Mouse (Mus musculus): ENCODE measurements around the gene Mfap1b.
"Not testable (repeated sequence)": the region's sequence is repeated elsewhere in the genome, so short reads cannot be mapped to it uniquely, and the experiment has no call there.

DNA sequence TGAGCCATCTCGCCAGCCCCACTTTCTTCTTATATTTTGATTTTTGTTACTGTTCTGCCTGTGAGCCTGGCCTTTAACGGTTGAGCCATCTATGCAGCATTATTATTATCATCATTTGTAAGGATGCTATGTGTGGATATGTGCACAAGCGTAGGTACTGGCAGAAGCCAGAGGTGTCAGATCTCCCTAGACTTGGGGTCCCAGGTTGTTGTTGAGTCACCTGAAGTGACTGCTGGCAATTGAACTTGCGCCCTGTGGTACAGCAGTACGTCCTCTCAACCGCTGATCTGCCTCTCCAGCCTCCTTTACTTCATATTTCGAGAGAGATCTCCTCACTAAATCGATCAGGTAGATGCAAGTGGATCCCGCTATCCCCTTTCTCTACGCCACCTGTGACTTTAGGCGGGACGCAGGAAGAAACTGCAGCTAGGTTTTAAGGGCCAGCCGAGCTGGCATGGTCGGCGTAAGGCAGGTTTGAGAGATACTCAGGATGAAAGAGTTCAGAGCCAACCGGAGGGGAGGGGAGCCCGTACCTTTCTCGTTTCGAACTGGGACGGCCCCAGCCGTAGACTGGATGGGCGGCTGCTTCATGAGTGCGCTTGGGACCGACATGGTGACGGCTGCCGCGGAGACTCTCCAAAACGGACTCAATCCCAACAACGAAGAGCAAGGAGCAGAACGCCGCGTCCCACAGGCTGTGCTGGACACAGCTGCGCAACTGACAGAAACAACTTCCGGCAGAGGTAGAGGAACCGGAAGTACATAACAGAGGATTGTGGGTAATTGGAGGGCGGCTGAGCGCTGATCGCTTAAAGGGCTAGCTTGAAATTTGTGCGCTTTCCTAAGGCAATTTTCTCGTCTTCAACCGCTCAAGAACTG lies at the start of gene Mfap1b:
- TF ChIP-seq USF1 (IDR thresholded peaks at IDR 0.05; ENCODE audit: low read depth, low read length); IRF4 (IDR thresholded peaks at IDR 0.05; ENCODE audit: low read depth, low read length); CTCF (conservative IDR thresholded peaks at IDR 0.05 in 1 of 2, IDR thresholded peaks at IDR 0.05 in 1 of 2; ENCODE audit: low read depth in 2 of 2, low read length in 2 of 2); E2F4 (IDR thresholded peaks at IDR 0.05; ENCODE audit: insufficient replicate concordance, low read depth, low read length); PAX5 (IDR thresholded peaks at IDR 0.05; ENCODE audit: low read length); EP300 (IDR thresholded peaks at IDR 0.05; ENCODE audit: low read length); GABPA (IDR thresholded peaks at IDR 0.05; ENCODE audit: insufficient replicate concordance, low read depth, low read length); RAD21 (IDR thresholded peaks at IDR 0.05; ENCODE audit: low read depth, low read length); POLR2AphosphoS2 (IDR thresholded peaks at IDR 0.05; ENCODE audit: low read depth, low read length); MAFK (IDR thresholded peaks at IDR 0.05; ENCODE audit: insufficient replicate concordance, low read length); ZC3H11A (IDR thresholded peaks at IDR 0.05; ENCODE audit: low read depth, low read length): not testable (repeated sequence)
- TF ChIP-seq TCF12 (IDR thresholded peaks at IDR 0.05; ENCODE audit: low read depth, low read length), result peak; percentile 73
- peak; percentile 88 for TF ChIP-seq POLR2A (IDR thresholded peaks at IDR 0.05; ENCODE audit: low read depth, low read length)
- peak; percentile 82; the same call in 1 of the 2 replicates for TF ChIP-seq KAT2A (IDR thresholded peaks at IDR 0.05; ENCODE audit: insufficient replicate concordance, low read length)
